Mouse (Mus musculus) stomach, adult 2 months (tissue): Measurements from ENCODE around the gene Cyp2d26. TPM values are rescaled to one million over a fixed set of nuclear protein-coding genes. Genes with fewer than 3 reads are reported as not detected.

Experiments used
- polyA plus RNA-seq: library from polyadenylated mRNA; depleted of rRNA; stranded (reverse); fragments of >200 nt; gene quantifications from 2 replicates; pipeline ENCODE4 v1.2.3, GENCODE M21; 2012; rRNA removed

The Cyp2d26 gene
- polyA plus RNA-seq = 2.2 and 2.8 TPM in 2 replicates

DNA sequence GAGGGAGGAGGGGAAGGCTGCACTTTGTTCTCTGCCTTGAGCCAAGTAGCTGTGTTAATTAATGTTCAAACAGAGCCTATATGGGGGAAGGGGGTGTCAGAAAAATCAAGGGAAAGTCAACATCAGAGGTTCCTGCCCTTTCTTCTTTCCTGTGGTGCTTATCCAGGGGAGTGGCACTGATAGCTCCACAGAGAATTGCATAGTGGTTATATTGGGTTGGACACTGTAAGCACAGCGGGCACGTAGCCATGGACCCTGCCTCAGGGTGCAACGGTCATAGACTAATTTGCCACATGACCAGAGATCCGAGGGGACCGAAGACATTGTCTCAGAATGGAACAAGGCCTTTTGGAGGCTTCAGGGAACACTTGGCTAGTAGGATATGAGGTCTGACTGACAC, at the start of gene Cyp2d26:
Gene Cyp2d26, minus strand, starts transcription at position 18 of the 400 bp plus-strand sequence.

DNA sequence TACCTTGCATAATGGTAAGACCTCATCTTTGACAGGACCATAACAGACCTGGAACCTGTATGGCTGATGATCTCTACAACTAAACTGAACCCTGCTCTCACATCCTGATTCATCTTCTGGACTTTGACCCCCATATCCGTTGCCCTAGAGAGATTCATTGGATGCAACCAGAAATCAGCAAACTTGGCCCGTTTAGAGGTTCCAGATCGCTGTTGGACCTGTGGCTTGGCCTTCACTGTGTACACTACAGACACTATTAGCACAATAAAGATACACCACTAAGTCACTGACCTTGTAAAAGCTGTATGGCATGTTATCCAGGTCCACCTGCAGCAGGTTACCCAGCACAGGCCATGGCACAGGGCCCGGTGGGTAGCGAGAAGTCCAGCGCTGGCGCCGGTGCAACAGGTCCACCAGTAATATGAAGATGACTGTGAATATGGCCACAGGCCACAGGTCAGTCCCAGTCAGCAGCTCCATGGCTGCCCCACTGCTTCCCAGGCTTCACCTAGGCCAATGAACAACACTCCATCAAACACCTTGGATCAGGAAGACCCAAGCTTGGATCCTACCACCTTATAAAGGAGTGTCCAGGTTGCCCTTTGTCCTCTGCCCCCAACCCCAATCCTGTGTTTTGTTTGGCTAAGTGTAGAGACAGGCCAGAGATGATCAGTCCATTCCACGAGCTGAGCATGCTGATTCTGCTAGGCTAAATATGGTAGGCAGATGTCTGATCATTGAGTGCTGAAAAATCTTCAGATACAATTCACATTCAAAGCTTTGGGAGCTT, 30.3 kb downstream of the Cyp2d26 start, which contains the start of gene Cyp2d40:
Gene Cyp2d40, minus strand, starts transcription at position 553 of the 790 bp plus-strand sequence.

Other genes starting within 250 kb of the Cyp2d26 start
- not detected in 2 replicates for gene Cyp2d12, start 239.2 kb downstream of the Cyp2d26 start, polyA plus RNA-seq
- gene Cyp2d34, start 173.3 kb downstream of the Cyp2d26 start, polyA plus RNA-seq = 0.25 and 0.90 TPM in 2 replicates
- gene Cyp2d40, start 30.1 kb downstream of the Cyp2d26 start, polyA plus RNA-seq = not detected in 2 replicates
- 5.6 and 6.2 TPM in 2 replicates for gene Tcf20, start 193.6 kb upstream of the Cyp2d26 start, polyA plus RNA-seq
- gene Nfam1, start 239.0 kb upstream of the Cyp2d26 start, polyA plus RNA-seq = 1.5 and 1.6 TPM in 2 replicates